Mouse (Mus musculus): ENCODE measurements around the gene Gal. TPM values are rescaled to one million over a fixed set of nuclear protein-coding genes. Genes with fewer than 3 reads are reported as not detected.

The Gal gene
- polyA plus RNA-seq, 1 experiment from 2014 or later, result 4.4 TPM

GRCm38 (mm10) chr19:3374028-3374427, 40.3 kb downstream of the Gal start:
- Histone ChIP-seq H3K36me3 (no peaks in the 10 kb centered on the region), H3K4me1 (no peaks in the 10 kb centered on the region), H3K4me3 (no peak overlapping the region), H3K27me3 (ENCODE audit: low read depth, poor library complexity, severe bottlenecking) (no peaks in the 10 kb centered on the region), H3K27ac (replicated peaks) (no peak overlapping the region), H3K9me3 (replicated peaks) (no peaks in the 10 kb centered on the region)
- no peak for DNase-seq (ENCODE audit: low spot score)
- WGBS, result 53% methylated on average over 2 of the region's 2 CpGs

- no peak overlapping the region for H3K27ac ChIP-seq (replicated peaks)
- no peaks in the 10 kb centered on the region for H3K27me3 ChIP-seq (ENCODE audit: low read depth, poor library complexity, severe bottlenecking)
- no peak overlapping the region for H3K4me3 ChIP-seq
- 74% methylated on average over 12 of the region's 12 CpGs for WGBS
- DNase-seq (ENCODE audit: low spot score), result no peak
- no peaks in the 10 kb centered on the region for H3K4me1 ChIP-seq
- no peaks in the 10 kb centered on the region for H3K36me3 ChIP-seq
- H3K9me3 ChIP-seq (replicated peaks), result peaks cover 3% of the 10 kb centered on the region; the same call in 1 of the 2 replicates
Measured at GRCm38 (mm10) chr19:3373380-3373779, 41.0 kb downstream of the Gal start.

- no peak for DNase-seq (ENCODE audit: low spot score)
- Histone ChIP-seq H3K9me3 (replicated peaks) (peaks cover 7% of the 10 kb centered on the region; the same call in 1 of the 2 replicates), H3K36me3 (no peaks in the 10 kb centered on the region), H3K4me1 (no peaks in the 10 kb centered on the region), H3K27me3 (ENCODE audit: low read depth, poor library complexity, severe bottlenecking) (no peaks in the 10 kb centered on the region), H3K4me3 (no peak overlapping the region), H3K27ac (replicated peaks) (no peak overlapping the region)
- WGBS, result 88% methylated on average over 3 of the region's 3 CpGs
Measured at GRCm38 (mm10) chr19:3368276-3368675, 46.1 kb downstream of the Gal start.

GRCm38 (mm10) chr19:3365089-3365488, 49.3 kb downstream of the Gal start:
- Histone ChIP-seq H3K36me3 (no peaks in the 10 kb centered on the region), H3K9me3 (replicated peaks) (peaks cover 7% of the 10 kb centered on the region; the same call in 1 of the 2 replicates), H3K4me1 (no peaks in the 10 kb centered on the region), H3K27ac (replicated peaks) (no peak overlapping the region), H3K4me3 (no peak overlapping the region), H3K27me3 (ENCODE audit: low read depth, poor library complexity, severe bottlenecking) (no peaks in the 10 kb centered on the region)
- DNase-seq (ENCODE audit: low spot score), result no peak
- 96% methylated on average over 3 of the region's 3 CpGs for whole genome bisulfite sequencing

- WGBS, result 93% methylated on average over 4 of the region's 4 CpGs
- Histone ChIP-seq H3K27ac (replicated peaks) (no peak overlapping the region), H3K27me3 (ENCODE audit: low read depth, poor library complexity, severe bottlenecking) (no peaks in the 10 kb centered on the region), H3K4me1 (no peaks in the 10 kb centered on the region), H3K36me3 (no peaks in the 10 kb centered on the region), H3K9me3 (replicated peaks) (peaks cover 8% of the 10 kb centered on the region; the same call in 1 of the 2 replicates), H3K4me3 (no peak overlapping the region)
- DNase-seq (ENCODE audit: low spot score), result no peak
Measured at GRCm38 (mm10) chr19:3363510-3363909, 50.8 kb downstream of the Gal start.

Other genes starting within 250 kb of the Gal start
- 122 and 139 TPM in 2 replicates for gene Mrpl21, start 131.6 kb downstream of the Gal start, polyA plus RNA-seq (2016; fragmentation: Nextera tagmentation; extraction: Ambion mirVana)
- gene Ighmbp2, start 131.5 kb downstream of the Gal start, polyA plus RNA-seq (2016; fragmentation: Nextera tagmentation; extraction: Ambion mirVana), result 10.2 and 11.5 TPM in 2 replicates
- 4.0 and 7.4 TPM in 2 replicates for gene Cpt1a, start 92.2 kb downstream of the Gal start, polyA plus RNA-seq (2016; fragmentation: Nextera tagmentation; extraction: Ambion mirVana)
- gene Tesmin, start 25.7 kb downstream of the Gal start, polyA plus RNA-seq (2016; fragmentation: Nextera tagmentation; extraction: Ambion mirVana), result 0.12 and 0.25 TPM in 2 replicates
- 71.3 and 79.7 TPM in 2 replicates for gene Ppp6r3, start 161.2 kb upstream of the Gal start, polyA plus RNA-seq (2016; fragmentation: Nextera tagmentation; extraction: Ambion mirVana)